Mouse (Mus musculus) adrenal gland, adult 18-20 months (tissue): ENCODE results near the gene Foxo3. TPM values are rescaled to one million over a fixed set of nuclear protein-coding genes. Genes with fewer than 3 reads are reported as not detected.

ENCODE experiments used
- DNase-seq, 2 experiments: peaks; one replicate each; pipeline ENCODE4 v3.0.0; 2021 to 2022; ENCODE audit warnings: low spot score in 2 of 2
- total RNA-seq, 2 experiments: library from RNA; stranded (reverse); gene quantifications; 1 replicate in 1 of 2; 2 replicates in 1 of 2; pipeline ENCODE4 v1.2.3; 2021

The Foxo3 gene
- total RNA-seq, 2 experiments from 2014 or later, result 48.9 to 63.3 TPM

DNA sequence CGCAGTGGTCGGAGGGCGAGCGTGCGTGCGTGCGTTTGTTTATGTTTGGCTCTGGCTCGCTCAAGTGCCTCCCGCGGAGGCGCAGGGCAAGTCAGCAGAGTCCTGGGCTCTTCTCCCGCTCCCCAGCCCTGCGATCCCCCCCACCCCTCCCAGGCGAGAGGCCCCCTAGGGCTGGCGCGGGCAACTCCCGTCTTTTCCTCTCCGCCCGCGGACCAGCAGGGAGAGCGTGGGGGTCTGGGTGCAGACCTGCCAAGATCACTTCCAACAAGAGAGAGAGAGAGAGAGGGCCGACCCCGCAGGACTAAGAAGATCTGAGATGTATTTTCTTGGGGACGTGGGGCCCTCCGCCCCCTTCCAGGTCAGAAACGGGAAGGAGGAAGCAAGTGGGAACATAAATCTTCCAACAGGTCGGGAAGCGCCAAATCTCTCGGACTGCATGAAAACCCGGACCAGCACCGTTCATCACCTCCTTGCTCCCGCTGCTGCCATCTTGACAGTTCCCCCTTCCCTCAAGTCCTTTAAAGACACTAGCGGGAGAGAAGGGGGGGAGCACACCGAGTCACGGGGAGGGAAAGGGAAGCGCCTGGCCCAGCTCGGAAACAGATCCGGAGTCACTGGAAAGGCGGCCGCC, 569 bp downstream of the Foxo3 start:
- no peak for DNase-seq

DNA sequence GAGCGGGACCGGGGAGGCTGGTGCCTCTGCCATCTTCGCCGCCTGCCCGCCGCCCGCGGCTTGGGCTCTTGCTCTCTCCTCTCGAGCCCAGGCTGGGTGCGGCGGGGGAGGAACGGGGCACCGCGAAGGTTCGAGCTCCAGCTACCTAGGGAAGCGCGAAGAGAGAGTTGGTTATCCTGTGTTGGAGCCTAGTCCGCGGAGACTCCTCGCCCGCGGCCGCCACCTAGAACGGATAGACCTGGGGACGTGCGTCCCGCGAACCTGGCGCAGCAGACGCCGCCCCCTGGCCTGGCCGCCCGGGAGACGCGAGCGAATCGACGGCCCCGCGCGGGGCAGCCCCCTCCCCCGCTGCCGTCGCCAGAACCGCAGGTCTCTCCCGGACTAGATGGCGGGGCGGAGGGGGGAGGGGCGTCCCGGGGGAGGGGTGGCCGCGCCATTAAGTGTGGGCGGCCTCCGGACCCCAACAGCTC, 1.1 kb downstream of the Foxo3 start:
- DNase-seq, result peak; percentile 56 to 59

DNA sequence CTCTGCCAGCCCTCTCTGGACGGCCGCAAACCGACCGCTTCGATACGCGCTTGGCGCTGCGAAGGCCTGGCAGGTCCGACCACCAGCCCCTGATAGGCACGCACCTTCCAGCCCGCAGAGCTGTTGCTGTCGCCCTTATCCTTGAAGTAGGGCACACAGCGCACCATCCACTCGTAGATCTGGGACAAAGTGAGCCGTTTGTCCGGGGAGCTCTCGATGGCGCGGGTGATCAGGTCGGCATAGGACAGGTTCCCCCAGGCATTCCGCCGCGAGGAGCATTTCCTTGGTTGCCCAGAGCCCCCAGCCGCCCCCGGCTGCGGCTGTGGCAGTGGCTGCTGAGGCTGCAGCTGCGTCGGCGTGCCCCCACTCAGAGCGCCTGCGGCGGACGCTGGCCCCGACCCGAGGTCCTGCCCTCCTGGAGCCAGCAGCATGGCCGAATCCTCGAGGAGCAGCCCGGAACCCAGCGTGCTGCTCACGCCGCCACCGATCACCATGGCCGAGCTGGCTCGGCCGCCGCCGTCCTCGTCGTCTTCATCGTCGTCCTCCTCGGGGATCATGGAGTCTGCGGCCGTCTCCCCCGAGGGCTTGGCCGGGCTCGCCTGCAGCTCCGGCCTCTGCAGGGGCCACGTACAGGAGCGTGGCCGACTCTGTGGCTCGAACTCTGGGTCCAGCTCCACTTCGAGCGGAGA, 1.7 kb downstream of the Foxo3 start:
- peak; percentile 42 to 48 for DNase-seq

DNA sequence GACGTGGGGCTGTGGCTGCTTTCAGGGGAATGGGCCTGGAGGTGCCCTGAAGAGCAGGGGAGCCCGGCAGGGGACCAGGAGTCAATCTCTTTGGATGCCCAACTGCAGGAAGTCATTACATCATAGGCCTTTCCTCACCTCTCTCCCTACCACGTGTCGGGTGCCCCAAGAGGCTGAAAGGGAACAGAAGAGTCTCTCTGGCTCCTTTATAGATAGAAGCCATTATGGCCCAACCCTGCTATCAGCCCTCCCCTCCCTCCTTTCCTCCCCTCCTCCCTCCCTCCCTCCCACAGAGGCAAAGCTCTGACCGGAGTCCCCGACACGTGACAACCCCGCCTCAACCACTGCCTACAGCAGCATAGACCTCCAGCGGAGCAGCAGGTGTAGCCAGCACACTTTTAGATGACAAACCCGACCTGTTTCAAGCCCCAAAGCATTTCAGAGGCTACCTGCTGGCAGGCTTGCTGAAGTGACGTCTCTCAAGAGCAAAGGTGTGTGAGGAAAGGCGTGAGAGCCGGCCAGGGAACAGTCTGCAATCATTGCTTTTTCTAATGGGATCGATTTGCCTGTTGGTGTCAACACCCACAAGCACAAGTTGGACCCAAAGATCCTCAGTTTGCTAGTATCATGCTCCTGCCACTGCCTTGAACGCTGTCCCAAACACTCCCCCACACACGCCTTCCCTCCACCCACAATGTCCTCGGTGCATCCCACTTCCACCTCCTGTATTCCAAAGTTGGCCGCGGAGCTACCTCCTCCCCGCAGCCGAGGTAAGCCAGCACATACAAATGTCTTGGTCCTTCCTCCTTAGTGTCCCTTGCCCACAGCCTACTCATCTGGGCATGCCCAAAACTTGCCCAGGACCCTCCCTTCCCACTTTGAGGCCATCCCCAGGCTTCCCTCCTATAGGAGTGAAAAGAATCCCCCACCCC, 2.5 kb downstream of the Foxo3 start:
- peak; percentile 41 to 48 for DNase-seq

- DNase-seq, result no peak
Observed at GRCm38 (mm10) chr10:42273403-42273759, 3.2 kb downstream of the Foxo3 start.

DNA sequence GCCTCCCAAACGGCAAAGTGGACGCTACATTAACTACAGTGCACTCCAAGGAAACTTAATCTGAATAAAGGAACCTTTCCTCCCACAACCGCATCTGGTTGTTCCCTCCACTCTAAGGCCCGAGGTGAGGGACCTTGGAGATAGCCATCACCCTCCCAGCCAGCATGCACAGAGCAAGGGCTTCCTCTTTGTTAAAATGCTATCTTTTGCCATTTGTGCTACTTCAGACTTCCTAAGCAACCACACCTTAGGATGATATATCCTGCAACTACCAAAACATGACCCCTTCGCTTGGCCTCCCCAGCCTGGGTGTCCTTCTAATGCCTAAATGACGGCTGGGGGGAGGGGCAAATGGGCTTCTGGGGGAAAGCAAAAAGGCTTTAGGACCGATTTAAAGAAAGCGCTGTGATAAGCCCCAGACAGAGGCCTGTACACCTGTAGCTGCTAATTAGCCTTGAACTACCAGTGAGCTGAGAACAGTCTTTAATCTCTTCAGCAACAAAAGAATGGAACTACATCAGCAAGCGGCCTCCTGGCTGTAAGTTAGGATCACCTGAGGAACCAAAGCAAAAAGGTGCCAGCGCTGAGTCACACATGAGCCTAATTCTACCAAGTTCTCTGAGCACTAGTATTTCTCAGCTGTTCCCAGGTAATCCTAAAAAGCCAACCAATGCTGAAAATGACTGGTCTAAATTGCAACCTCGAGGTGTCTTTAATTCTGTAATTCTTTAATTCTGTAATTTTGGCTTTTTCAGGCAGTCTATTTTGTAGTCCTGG, 4.9 kb downstream of the Foxo3 start:
- no peak for DNase-seq

DNA sequence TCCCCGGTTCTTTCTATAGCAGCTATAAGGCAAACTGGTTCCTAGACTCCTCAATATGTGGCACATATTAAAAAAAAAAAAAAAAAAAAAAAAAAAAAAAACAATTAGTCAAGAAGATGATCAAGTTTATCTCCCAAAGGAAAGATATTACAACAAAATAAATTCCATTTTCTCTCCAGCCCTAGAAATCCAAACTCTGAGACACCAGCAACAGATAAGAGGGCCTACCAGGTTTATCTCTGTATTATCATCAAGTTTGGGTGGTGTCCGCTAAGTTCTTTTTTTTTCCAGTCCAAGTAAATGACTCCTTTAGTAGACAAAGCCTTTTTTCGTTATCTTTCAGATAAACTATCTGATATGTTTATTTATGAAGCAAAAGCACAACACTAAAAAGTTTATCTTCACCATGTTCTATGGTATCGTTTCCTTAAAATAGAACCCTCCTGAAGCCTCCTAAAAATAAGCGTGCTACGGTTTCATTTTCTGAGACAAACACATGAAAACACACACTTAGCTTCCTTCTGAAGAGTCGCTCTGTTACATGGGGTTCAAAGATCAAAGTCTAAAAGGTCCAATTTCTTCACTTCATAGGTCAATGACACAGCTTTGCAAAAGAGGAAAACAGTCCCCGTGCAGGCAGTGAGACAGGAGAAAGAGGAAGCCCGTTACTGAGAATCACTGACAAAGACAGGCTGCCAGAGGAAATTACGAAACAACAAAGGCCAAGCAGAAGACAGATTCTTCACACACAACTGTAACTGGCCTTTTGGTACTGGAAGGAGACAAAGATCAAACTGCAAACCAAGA, 6.1 kb downstream of the Foxo3 start:
- no peak for DNase-seq

DNA sequence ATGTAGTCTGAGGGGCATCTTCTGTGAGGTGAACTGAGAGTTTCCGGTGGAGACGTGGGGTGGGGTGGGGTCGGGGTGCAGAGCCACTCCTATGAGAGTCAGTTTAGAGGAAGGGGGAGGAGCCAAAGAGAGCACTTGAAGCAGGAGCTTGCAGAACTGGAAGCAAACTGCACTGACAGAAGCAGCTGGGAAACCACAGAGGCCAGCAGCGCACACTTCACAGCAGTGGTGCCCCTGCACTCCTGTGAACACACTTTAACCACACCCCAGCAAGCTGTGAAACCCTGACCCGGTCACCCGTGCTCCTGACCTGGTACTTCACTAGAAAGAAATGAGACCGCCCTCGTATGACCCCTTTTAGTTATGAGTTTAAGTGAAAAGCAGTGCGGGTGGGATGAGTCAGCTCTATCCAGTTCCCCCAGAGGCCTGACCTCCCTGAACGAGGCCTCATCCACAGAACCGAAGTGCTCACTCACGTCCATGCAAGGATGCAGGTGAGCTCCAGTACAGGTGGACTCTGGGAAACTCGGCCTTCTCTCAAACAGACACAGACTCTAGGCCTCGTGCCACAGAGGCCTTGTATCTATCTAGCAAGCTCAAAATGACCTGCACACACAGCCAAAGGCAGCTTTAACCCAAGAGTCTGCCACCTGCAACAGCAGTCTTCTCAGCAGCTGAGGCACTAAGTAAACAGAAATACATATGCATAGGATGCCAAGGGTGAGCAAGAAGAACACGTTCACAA, 7.1 kb downstream of the Foxo3 start:
- no peak for DNase-seq

GRCm38 (mm10) chr10:42267811-42268545, 8.6 kb downstream of the Foxo3 start:
- no peak for DNase-seq

- no peak for DNase-seq
Observed at GRCm38 (mm10) chr10:42265021-42265689, 11.4 kb downstream of the Foxo3 start.

- DNase-seq, result no peak
Observed at GRCm38 (mm10) chr10:42264195-42264594, 12.4 kb downstream of the Foxo3 start.

- no peak for DNase-seq
Observed at GRCm38 (mm10) chr10:42263701-42264100, 12.9 kb downstream of the Foxo3 start.

GRCm38 (mm10) chr10:42262061-42262460, 14.5 kb downstream of the Foxo3 start:
- no peak for DNase-seq

DNA sequence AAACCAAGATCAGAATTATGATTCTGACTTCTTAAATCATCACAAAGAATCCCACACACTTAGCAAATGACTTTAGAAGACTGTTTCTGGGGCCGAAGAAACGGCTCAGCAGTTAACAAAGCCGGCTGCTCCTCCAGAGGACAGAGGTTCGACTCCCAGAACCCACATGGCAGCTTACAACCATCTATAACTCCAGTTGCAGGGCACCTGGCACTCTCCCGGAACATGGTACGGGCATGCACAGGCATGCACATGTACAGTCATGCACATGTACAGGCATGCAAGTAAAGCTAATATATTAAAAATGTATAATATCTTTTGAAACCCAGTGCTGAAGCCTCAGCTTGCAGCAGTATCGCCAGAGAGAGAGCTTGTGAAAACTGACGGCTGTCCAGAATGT, 15.5 kb downstream of the Foxo3 start:
- DNase-seq, result no peak

GRCm38 (mm10) chr10:42260523-42260922, 16.0 kb downstream of the Foxo3 start:
- no peak for DNase-seq

DNA sequence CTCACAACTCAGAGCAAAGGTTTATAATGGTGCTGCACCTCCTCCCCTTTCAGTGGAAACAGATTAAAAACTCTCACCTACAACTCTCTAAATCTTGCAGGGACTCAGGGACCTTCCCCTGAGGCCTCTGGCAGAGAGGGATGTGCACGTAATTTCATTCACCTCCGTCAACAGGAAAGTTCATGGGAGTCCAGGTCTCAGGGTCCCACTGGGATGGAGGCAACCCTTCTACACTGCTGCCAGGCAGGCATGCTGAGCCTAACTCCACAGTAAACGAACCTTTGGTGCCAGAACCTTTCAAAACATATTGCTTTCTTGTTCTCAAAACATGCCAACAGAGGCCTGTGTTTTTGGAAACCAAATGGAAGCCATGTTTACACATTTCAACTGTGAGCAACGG, 17.0 kb downstream of the Foxo3 start:
- DNase-seq, result no peak

- no peak for DNase-seq
Observed at GRCm38 (mm10) chr10:42257985-42258384, 18.6 kb downstream of the Foxo3 start.

- no peak for DNase-seq
Observed at GRCm38 (mm10) chr10:42254788-42255187, 21.8 kb downstream of the Foxo3 start.
